Mouse (Mus musculus) small intestine, adult 2 months (tissue): Measurements from ENCODE around the gene Nt5e. TPM values are rescaled to one million over a fixed set of nuclear protein-coding genes. Genes with fewer than 3 reads are reported as not detected.
A peak's percentile ranks its signal among the peaks of the same experiment; 100 is the strongest.
"Not testable (repeated sequence)": the region's sequence is repeated elsewhere in the genome, so short reads cannot be mapped to it uniquely, and the experiment has no call there.

Experiments
- H3K27ac ChIP-seq: fragments of 200-500 bp; 2 replicates; pipeline ENCODE4 v1.5.1; 2012; ENCODE audit warnings: low read depth, low read length, control low read depth, inconsistent platforms; ENCODE audit not compliant: insufficient read depth
- H3K27me3 ChIP-seq: fragments of 200-500 bp; 2 replicates; pipeline ENCODE4 v1.6.1; 2012; ENCODE audit warnings: mild to moderate bottlenecking, moderate library complexity, low read length, inconsistent platforms; ENCODE audit not compliant: control insufficient read depth, insufficient read depth
- H3K36me3 ChIP-seq: fragments of 200-500 bp; 2 replicates; pipeline ENCODE4 v1.6.1; 2012; ENCODE audit warnings: mild to moderate bottlenecking, low read length, control low read depth, inconsistent platforms; ENCODE audit not compliant: control insufficient read depth, insufficient read depth
- H3K4me1 ChIP-seq: fragments of 200-500 bp; 2 replicates; pipeline ENCODE4 v1.6.1; 2012; ENCODE audit warnings: low read length, inconsistent platforms, mixed read lengths; ENCODE audit not compliant: control insufficient read depth, insufficient read depth, insufficient read length
- H3K4me3 ChIP-seq: fragments of 200-500 bp; 2 replicates; pipeline ENCODE4 v1.5.1; 2012; ENCODE audit warnings: low read depth, mild to moderate bottlenecking, control low read depth, inconsistent platforms, low read length, moderate library complexity
- CTCF ChIP-seq: fragments of 200-500 bp; IDR thresholded peaks from 2 replicates; pipeline ENCODE4 v1.5.1; 2012; ENCODE audit warnings: low read depth, mild to moderate bottlenecking, control low read depth, inconsistent platforms, low read length, moderate library complexity, mixed read lengths; ENCODE audit not compliant: insufficient replicate concordance, insufficient read length; ENCODE audit errors: extremely low read depth
- POLR2A ChIP-seq: fragments of 200-500 bp; IDR thresholded peaks from 2 replicates; pipeline ENCODE4 v1.6.1; 2012; ENCODE audit warnings: low read depth, mild to moderate bottlenecking, control low read depth, inconsistent platforms, low read length, moderate library complexity
- WGBS: fragments of 180-500 bp; shearing (Covaris S2); methylation state at CpG from one replicate; pipeline ENCODE4 v1.1.7; 2018; 5-methylcytosine and 5-hydroxymethylcytosine counted together
- polyA plus RNA-seq: library from polyadenylated mRNA; depleted of rRNA; stranded (reverse); fragments of >200 nt; gene quantifications from 2 replicates; pipeline ENCODE4 v1.2.3, GENCODE M21; 2012; rRNA removed

Nt5e gene
- 17.8 and 33.5 TPM in 2 replicates for polyA plus RNA-seq

DNA sequence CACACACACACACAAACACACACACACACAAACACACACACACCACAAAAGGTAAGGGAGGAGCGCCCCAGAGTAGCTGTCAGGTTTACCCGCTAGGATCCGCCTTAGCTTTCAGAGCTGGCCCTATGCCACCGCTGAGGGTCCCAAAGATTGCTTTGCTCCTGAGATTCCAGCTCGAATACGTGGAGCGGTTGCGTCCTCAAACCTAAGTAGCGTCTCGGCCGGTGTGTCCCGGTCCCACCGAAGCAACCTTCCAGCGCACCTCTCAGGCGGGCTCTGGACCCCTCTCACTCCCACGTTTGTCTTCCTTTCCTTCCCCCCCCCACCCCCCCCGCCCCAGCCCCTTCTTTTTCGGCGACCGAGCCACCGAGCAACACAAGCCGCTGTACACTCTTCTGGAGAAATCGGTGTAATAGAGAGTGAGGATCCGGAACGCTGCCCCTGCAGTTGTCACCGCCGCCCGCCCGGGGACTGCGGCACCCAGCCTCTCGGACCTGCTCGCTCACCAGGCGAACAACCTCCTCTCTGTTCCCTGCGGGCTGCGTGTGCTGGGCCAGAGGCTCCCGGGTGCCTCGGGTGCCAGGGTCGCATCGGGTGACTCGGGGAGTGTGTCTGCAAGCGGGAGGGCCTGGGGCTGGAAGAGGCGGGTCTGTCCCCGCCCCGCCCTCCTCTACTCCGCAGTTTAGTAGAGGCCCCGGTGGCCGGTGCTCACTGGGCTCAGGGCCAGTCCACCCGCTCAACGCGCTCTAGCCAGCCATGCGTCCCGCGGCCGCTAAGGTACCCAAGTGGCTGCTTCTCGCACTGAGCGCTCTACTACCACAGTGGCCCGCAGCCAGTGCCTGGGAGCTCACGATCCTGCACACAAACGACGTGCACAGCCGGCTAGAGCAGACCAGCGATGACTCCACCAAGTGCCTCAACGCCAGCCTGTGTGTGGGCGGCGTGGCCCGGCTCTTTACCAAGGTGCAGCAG is at the start of gene Nt5e:
TSS of gene Nt5e (plus strand) at position 268 of the 972 bp plus-strand sequence.
- WGBS, result 1% methylated on average over 59 of the region's 66 CpGs
- H3K27ac ChIP-seq, result peak within 1 kb of the TSS; percentile 30; the same call in 1 of the 2 replicates
- peak within 1 kb of the TSS; percentile 62 for H3K4me3 ChIP-seq
- no peak for TF ChIP-seq CTCF
- no peak for TF ChIP-seq POLR2A
- no peaks in the 10 kb centered on the region for H3K4me1 ChIP-seq
- H3K27me3 ChIP-seq, result peaks cover 10% of the 10 kb centered on the region
- H3K36me3 ChIP-seq, result no peaks in the 10 kb centered on the region

- Histone ChIP-seq H3K4me3 (no peak overlapping the region), H3K27me3 (no peaks in the 10 kb centered on the region), H3K36me3 (no peaks in the 10 kb centered on the region), H3K4me1 (peaks cover 5% of the 10 kb centered on the region; the same call in 1 of the 2 replicates), H3K27ac (no peak overlapping the region)
- WGBS, result 83% methylated on average over 4 of the region's 4 CpGs
- TF ChIP-seq CTCF (no peak), POLR2A (no peak)
Observed at GRCm38 (mm10) chr9:88277588-88277987, 49.4 kb upstream of the Nt5e start.

- no peak overlapping the region for H3K27ac ChIP-seq
- no peak overlapping the region for H3K4me3 ChIP-seq
- TF ChIP-seq POLR2A (no peak), CTCF (no peak)
- H3K4me1 ChIP-seq, result peaks cover 2% of the 10 kb centered on the region; the same call in 1 of the 2 replicates
- no peaks in the 10 kb centered on the region for H3K27me3 ChIP-seq
- no peaks in the 10 kb centered on the region for H3K36me3 ChIP-seq
- 69% methylated on average over 2 of the region's 2 CpGs for WGBS
Observed at GRCm38 (mm10) chr9:88279728-88280127, 47.3 kb upstream of the Nt5e start.

DNA sequence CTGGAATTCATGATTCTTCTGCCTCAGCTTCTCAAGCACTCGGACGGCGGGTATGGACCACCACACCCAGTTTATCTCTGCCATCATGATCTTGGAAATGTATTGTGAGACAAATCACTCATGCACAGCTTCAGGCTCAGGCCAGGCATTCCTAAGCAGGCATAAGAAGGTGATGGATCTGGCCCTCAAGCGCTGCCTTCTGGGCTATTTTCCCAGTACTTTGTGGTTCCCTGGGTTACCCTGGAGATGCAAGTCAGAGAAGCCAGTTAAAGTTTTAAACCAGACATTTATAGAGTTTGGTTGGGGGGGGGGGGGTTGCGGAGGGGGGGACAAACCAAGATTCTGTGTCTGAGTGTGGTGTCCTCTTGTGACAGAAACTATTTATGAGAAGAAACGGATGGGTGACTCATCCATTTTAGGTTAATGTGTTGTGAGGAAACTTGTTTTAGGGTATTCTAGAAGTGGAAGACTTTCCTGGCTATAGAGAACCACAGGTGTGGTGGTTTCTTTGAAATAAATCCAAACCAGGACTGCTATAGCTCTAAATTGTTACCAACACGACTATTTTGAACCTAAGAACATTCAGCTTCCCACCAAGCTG is 37.3 kb upstream of the Nt5e start:
- no peak for TF ChIP-seq CTCF
- TF ChIP-seq POLR2A, result no peak
- 80% methylated on average over 7 of the region's 7 CpGs for WGBS
- Histone ChIP-seq H3K27ac (no peak overlapping the region), H3K4me1 (no peaks in the 10 kb centered on the region), H3K4me3 (no peak overlapping the region), H3K27me3 (no peaks in the 10 kb centered on the region), H3K36me3 (no peaks in the 10 kb centered on the region)

DNA sequence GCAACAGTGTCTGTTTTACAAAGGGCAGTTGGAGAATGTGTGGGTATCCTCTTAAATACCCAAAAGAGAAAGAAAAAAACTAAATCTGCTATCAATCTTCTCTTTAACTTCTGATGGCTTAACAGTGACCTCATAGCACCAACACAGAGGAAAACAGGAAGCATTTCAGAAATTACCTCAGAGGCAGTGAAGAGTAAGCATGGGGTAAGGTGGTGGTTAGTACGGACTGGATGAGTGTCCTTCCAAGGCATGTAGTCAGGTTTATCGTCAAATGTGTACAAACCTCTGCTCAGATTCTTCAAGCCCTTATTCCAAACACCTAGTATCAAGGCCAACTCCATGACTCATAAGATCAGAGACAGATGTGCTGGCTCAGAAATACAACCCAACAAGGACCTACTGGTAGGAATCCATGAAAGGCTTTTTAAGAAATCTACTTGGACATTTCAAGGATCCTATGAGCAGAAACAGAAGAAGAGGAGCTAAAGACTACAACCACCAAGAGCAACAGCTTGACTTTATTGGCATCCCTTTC is 34.1 kb upstream of the Nt5e start:
- WGBS, result 85% methylated on average over 2 of the region's 2 CpGs
- Histone ChIP-seq H3K4me3 (no peak overlapping the region), H3K36me3 (no peaks in the 10 kb centered on the region), H3K27me3 (no peaks in the 10 kb centered on the region), H3K27ac (no peak overlapping the region), H3K4me1 (no peaks in the 10 kb centered on the region)
- TF ChIP-seq CTCF (no peak), POLR2A (no peak)

GRCm38 (mm10) chr9:88295798-88296197 is 31.2 kb upstream of the Nt5e start:
- H3K4me3 ChIP-seq, result no peak overlapping the region
- H3K4me1 ChIP-seq, result no peaks in the 10 kb centered on the region
- no peaks in the 10 kb centered on the region for H3K36me3 ChIP-seq
- H3K27me3 ChIP-seq, result no peaks in the 10 kb centered on the region
- TF ChIP-seq POLR2A (no peak), CTCF (no peak)
- H3K27ac ChIP-seq, result no peak overlapping the region
- 67% methylated on average over 4 of the region's 4 CpGs for WGBS

DNA sequence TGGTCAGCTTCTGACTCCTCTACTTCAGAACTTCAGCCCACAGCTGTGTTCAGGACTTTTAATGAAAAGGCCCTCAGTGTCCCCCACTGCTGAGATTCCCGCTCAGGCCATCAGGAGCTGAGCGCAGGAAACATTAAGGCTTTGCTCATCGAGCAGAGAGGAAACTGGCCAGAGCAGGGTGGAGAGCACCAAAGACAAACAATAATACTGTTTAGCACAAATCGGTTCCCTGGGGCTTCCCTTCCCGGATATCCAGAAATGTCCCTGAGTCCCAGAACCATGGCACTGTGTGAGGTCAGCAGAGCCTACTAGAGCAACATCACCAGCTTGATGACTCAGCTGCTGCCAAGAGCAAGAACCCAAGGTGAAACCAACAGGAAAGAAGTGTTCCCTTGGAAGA is 30.7 kb upstream of the Nt5e start:
- Histone ChIP-seq H3K36me3 (no peaks in the 10 kb centered on the region), H3K4me3 (no peak overlapping the region), H3K27ac (no peak overlapping the region), H3K27me3 (no peaks in the 10 kb centered on the region), H3K4me1 (no peaks in the 10 kb centered on the region)
- WGBS, result 74% methylated on average over 5 of the region's 5 CpGs
- no peak for TF ChIP-seq POLR2A
- TF ChIP-seq CTCF, result no peak

- H3K27me3 ChIP-seq, H3K27ac ChIP-seq, H3K4me3 ChIP-seq, H3K4me1 ChIP-seq, H3K36me3 ChIP-seq: not testable (repeated sequence)
- WGBS, result 87% methylated on average over 3 of the region's 3 CpGs
Observed at GRCm38 (mm10) chr9:88297244-88297643, 29.8 kb upstream of the Nt5e start.
